Mouse (Mus musculus) inflammation-experienced regulatory T-cells (primary cell): ENCODE measurements around the gene Myo1b. TPM values are rescaled to one million over a fixed set of nuclear protein-coding genes. Genes with fewer than 3 reads are reported as not detected.

ENCODE experiments used
- polyA plus RNA-seq, 2 experiments: library from polyadenylated mRNA; unstranded; fragments of 100-300 nt; shearing (Covaris generic); gene quantifications; one replicate each; pipeline ENCODE4 v1.2.1; 2017

The Myo1b gene
- polyA plus RNA-seq: 1 to 10 TPM in 1 of 2 experiments, under 1 TPM in 1; 0.40 to 6.5 TPM

DNA sequence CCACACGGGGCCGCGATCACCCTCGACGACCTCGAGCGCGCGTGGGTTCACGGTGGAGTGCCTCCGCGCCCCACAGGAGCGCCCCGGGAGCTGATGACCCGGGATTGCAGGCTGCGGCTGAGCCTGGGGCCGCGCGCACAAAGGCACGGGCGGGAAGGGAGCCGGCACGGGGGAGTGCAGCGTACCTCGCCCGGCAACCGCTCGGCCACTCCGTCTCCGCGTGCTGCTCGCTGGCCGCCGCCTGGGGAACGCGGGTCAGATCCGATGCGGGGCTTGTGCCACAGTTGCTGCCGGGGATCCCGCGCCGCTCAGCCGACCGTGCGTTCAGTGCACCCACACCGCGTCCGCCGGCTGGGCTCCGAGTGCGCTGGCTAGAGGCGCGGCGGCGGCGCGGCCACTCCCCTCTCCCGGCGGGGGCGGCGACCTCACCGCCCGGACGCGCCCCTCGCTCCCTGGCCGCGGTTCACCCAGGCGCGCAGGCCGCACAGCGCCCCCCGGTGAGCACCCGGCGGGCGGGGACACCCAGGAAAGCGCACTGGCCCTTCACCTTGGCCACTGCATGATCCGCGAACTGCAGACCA is at the start of gene Myo1b:
Myo1b (minus strand) TSS at position 496 of the 581 bp plus-strand sequence.

Other genes with a start within 250 kb of the Myo1b start
- 100 to 1,000 TPM; 138 to 159 TPM for gene Stat4, start 71.1 kb upstream of the Myo1b start, polyA plus RNA-seq
- gene Stat1, start 203.4 kb upstream of the Myo1b start, polyA plus RNA-seq: 100 to 1,000 TPM; 705 to 917 TPM